Mouse (Mus musculus) heart, embryonic 12.5 days (tissue): Measurements from ENCODE around the gene Fam168a. TPM values are rescaled to one million over a fixed set of nuclear protein-coding genes. Genes with fewer than 3 reads are reported as not detected.

Source experiments
- ATAC-seq: fragments of 200-750 bp; cut with Nextera tagmentation; 2 replicates; pipeline ENCODE4 v1.8.0; 2017; ENCODE audit warnings: moderate TSS enrichment, moderate library complexity; ENCODE audit not compliant: insufficient number of reproducible peaks, low FRiP score
- H3K27ac ChIP-seq: fragments of 300-500 bp; sonication (generic); 2 replicates; pipeline ENCODE4 v1.5.1; 2016; ENCODE audit warnings: mild to moderate bottlenecking, moderate library complexity; ENCODE audit not compliant: poor library complexity, severe bottlenecking
- H3K27me3 ChIP-seq: fragments of 300-500 bp; sonication (generic); replicated peaks from 2 replicates; pipeline ENCODE4 v1.6.1; 2016; ENCODE audit warnings: mild to moderate bottlenecking, moderate library complexity
- H3K36me3 ChIP-seq: fragments of 300-500 bp; sonication (generic); 2 replicates; pipeline ENCODE4 v1.6.1; 2016; ENCODE audit warnings: mild to moderate bottlenecking, moderate library complexity
- H3K4me1 ChIP-seq: fragments of 300-500 bp; sonication (generic); replicated peaks from 2 replicates; pipeline ENCODE4 v1.6.1; 2016; ENCODE audit warnings: mild to moderate bottlenecking
- H3K4me2 ChIP-seq: fragments of 300-500 bp; sonication (generic); 2 replicates; pipeline ENCODE4 v1.6.1; 2016; ENCODE audit warnings: mild to moderate bottlenecking, moderate library complexity
- H3K4me3 ChIP-seq: fragments of 300-500 bp; sonication (generic); 2 replicates; pipeline ENCODE4 v1.5.1; 2016; ENCODE audit warnings: mild to moderate bottlenecking
- H3K9ac ChIP-seq: fragments of 300-500 bp; sonication (generic); 2 replicates; pipeline ENCODE4 v1.6.1; 2016; ENCODE audit warnings: mild to moderate bottlenecking, moderate library complexity
- H3K9me3 ChIP-seq: fragments of 300-500 bp; sonication (generic); replicated peaks from 2 replicates; pipeline ENCODE4 v1.6.1; 2016; ENCODE audit warnings: mild to moderate bottlenecking, moderate library complexity
- WGBS: fragments of 180-500 bp; shearing (Covaris S2); methylation state at CpG from one replicate; pipeline ENCODE4 v1.1.7; 2016; 5-methylcytosine and 5-hydroxymethylcytosine counted together
- polyA plus RNA-seq: library from polyadenylated mRNA; unstranded; fragments of >200 nt; fragmentation: Nextera tagmentation; extraction: Ambion mirVana; gene quantifications from 2 replicates; pipeline ENCODE4 v1.2.1, GENCODE M21; 2016

Gene Fam168a
- 31.4 and 31.6 TPM in 2 replicates for polyA plus RNA-seq

DNA sequence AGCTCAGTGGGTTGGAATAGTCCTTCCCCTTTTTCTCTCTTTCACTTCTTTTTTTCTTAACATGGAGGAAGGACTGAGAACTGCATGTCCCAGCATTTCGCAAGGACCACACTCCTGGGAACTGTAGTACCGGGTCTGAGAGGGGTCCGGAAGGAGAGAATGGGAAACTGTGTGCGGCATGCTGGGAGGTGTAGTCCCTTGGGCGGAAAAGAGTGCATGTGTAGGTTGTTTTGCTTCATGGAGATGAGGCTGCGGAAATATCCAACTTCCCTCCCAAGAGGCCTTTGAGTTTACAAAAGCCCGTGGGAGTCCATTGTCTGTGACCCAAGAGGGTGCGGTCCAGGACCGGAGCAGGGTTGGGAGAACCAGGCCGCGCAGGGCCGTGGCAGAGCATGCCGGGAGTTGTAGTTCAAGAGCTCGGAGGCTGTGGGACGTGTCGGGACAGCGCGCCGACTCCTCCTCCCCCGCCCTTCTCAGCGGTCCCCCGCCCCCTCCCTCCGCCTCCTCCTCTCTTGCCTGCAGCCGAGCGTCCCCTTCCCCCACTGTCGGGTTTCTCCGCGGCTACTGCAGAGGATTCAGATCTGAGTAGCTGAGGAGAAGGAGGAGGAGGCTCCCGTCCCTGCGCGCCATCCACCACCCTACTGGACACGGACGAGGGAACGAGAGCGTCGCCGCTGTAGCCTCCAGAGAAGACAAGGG lies at the start of gene Fam168a:
Fam168a (plus strand) TSS at position 493 of the 699 bp plus-strand sequence.
- H3K4me3 ChIP-seq, result peak within 1 kb of the TSS; percentile 89
- peak within 1 kb of the TSS; percentile 84 for H3K4me2 ChIP-seq
- peak within 1 kb of the TSS; percentile 91 for H3K9ac ChIP-seq
- no peaks in the 10 kb centered on the region for H3K27me3 ChIP-seq
- peak within 1 kb of the TSS; percentile 96 for H3K27ac ChIP-seq
- H3K4me1 ChIP-seq, result peaks cover 13% of the 10 kb centered on the region
- WGBS, result under 1% methylated on average over 35 of the region's 37 CpGs
- peak; percentile 98 for ATAC-seq
- no peaks in the 10 kb centered on the region for H3K9me3 ChIP-seq
- no peaks in the 10 kb centered on the region for H3K36me3 ChIP-seq

DNA sequence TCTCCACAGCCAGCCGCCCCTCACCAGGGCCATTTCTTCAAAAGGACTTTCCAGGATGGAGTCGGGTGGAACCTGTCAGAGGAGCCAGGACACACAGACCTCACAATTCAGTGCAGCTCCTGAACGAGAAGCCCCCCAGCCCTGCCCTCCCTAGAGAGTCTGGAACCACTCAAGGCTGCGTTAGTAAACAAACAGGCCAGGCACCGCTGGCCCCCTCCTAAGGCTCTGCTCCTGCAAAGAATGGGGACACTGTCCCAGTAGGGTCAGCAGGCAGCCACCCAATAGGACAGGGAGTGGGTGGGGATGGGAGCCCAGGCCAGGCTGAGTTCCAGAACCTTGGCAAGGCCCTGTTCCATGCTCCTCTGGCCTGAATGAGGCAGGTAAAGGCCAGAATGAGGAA lies 49.7 kb upstream of the Fam168a start:
- Histone ChIP-seq H3K27me3 (no peaks in the 10 kb centered on the region), H3K4me3 (no peak overlapping the region), H3K36me3 (no peaks in the 10 kb centered on the region), H3K9me3 (no peaks in the 10 kb centered on the region), H3K4me2 (no peak overlapping the region), H3K27ac (no peak overlapping the region), H3K9ac (no peak overlapping the region), H3K4me1 (peaks cover 9% of the 10 kb centered on the region)
- no peak for ATAC-seq
- 36% methylated on average over 5 of the region's 5 CpGs for WGBS

DNA sequence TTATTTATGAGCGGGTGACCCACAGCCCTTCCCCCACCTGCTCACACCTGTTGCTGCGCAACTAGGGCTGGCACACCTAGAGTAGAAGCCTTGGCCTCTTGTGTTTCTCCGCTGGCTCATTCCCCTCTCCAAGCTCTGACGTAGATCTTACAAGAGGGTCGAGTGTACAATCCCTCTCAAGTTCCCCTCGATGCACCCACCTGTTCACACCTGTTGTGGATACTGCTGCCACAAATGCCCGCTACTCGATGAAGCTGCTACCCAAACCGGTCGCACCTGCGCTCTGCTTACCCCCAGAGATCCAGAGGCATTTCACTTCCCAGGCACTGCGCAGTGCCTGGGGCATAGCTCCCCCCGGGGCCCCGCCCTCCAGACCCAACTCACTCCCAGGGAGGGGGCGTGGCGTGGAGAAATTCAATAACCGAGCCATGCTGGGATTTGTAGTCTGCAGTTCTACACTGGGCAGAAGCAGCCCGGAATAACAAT lies 48.3 kb upstream of the Fam168a start:
- Histone ChIP-seq H3K9ac (no peak overlapping the region), H3K4me3 (peak overlapping the region; percentile 11; the same call in 1 of the 2 replicates), H3K27ac (no peak overlapping the region), H3K4me2 (peak overlapping the region; percentile 55), H3K4me1 (peaks cover 12% of the 10 kb centered on the region), H3K36me3 (no peaks in the 10 kb centered on the region), H3K27me3 (no peaks in the 10 kb centered on the region), H3K9me3 (no peaks in the 10 kb centered on the region)
- WGBS, result 32% methylated on average over 18 of the region's 18 CpGs
- ATAC-seq, result no peak

DNA sequence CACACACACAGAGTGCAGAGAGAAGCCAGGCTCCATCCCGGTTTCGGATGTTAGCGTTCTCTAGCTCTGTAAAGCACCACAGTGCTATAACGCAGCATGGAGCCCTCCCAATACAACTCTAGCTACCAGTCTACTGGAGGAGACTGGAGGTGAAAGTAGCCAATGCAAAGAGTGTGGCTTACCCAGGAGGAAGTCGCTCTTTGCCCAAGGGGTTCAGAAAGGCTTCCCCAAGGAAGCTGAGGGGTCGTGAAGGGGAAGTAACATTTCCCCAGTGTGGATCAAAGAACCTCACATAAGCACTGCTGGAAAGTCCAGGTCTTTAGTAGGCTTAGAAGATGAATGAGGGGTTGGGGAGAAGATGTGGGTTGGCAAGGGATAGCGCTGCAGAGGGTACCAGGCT lies 45.2 kb upstream of the Fam168a start:
- Histone ChIP-seq H3K4me2 (no peak overlapping the region), H3K36me3 (no peaks in the 10 kb centered on the region), H3K4me1 (peaks cover 22% of the 10 kb centered on the region), H3K9ac (no peak overlapping the region), H3K27ac (no peak overlapping the region), H3K9me3 (no peaks in the 10 kb centered on the region), H3K4me3 (no peak overlapping the region), H3K27me3 (no peaks in the 10 kb centered on the region)
- no peak for ATAC-seq
- WGBS, result 83% methylated on average over 7 of the region's 7 CpGs

DNA sequence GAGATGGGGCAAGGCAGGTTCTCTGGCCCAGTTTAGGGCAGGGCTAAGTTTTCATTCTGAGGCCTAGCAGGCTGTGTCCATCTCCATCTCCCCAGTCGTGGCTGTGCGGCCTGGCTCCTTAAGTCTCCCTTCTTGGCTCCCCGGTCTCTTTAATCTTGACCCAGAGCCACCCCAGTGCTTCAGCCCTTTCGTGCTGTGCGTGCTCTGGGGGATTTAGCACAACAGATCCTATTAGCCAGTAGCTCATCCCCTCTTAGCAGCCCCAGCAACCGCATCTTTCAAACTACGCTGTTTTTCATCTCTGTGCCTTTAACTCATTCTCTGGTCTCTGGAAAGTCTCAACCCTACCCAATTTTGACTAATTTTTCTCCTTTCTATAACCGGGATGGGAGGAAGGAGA lies 44.2 kb upstream of the Fam168a start, which contains the start of gene Plekhb1:
Plekhb1 (minus strand) TSS at position 184 of the 400 bp plus-strand sequence.
- Histone ChIP-seq H3K27ac (no peak within 1 kb of the TSS), H3K4me2 (peak within 1 kb of the TSS; percentile 49), H3K27me3 (no peaks in the 10 kb centered on the region), H3K4me1 (peaks cover 22% of the 10 kb centered on the region), H3K4me3 (no peak within 1 kb of the TSS), H3K9me3 (no peaks in the 10 kb centered on the region), H3K36me3 (no peaks in the 10 kb centered on the region), H3K9ac (no peak within 1 kb of the TSS)
- 68% methylated on average over 8 of the region's 8 CpGs for WGBS
- ATAC-seq, result no peak

DNA sequence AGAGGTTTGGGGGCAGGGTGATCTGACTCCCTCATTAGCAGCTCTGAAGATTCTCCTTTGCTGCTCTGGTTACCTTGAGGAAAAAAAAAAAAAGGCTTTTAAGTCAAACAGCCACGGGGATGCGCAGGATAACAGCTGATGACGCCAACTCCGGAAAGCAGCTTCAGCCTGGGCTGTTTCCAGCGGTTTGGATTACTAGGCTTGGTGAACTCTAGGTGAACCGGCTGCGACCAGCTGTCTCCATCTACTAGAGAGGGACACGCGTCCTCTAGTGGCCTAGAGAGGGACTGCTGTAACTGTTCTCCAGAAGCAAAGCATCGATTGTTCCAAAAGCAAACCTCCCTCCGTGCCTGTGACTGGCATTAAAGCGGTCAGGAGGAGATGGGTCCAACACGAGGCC lies 43.2 kb upstream of the Fam168a start:
- Histone ChIP-seq H3K27ac (no peak overlapping the region), H3K9ac (no peak overlapping the region), H3K27me3 (no peaks in the 10 kb centered on the region), H3K4me1 (peaks cover 20% of the 10 kb centered on the region), H3K36me3 (no peaks in the 10 kb centered on the region), H3K4me2 (peak overlapping the region; percentile 49), H3K9me3 (no peaks in the 10 kb centered on the region), H3K4me3 (0 out of 2 replicates have a peak overlapping the region, but pooled peaks have one; percentile 3)
- peak; percentile 82; the same call in 1 of the 2 replicates for ATAC-seq
- 2% methylated on average over 13 of the region's 13 CpGs for WGBS

DNA sequence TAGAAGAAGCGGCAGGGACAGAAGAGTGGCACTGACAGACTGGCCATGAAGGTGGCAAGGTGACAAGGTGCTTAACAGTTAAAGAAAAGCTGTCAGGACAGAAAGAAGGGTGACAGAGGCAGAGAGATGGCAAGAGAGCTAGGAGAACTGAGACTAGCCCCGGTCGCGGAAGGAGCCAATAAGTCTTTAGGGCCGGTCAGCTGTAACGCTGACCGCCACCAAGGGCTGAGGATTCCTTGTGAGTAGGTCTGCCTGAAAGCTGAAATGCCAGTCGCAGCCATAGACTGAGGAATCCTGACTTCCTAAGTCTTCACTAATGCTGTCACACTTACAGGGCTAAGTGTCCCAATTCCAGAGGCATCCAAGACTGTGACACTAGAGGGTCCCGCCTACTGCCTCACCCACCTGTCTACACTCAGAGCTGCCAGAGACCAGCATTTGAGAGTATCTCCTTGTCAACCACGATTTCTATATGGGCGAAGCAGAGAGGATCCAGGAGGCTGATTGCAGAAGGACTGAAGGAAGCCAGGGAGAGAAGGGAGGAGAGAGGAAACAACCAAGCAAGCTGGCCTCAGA lies 42.6 kb upstream of the Fam168a start:
- Histone ChIP-seq H3K36me3 (no peaks in the 10 kb centered on the region), H3K9ac (no peak overlapping the region), H3K4me3 (0 out of 2 replicates have a peak overlapping the region, but pooled peaks have one; percentile 3), H3K4me2 (peak overlapping the region; percentile 49), H3K27ac (no peak overlapping the region), H3K4me1 (peaks cover 14% of the 10 kb centered on the region), H3K27me3 (no peaks in the 10 kb centered on the region), H3K9me3 (no peaks in the 10 kb centered on the region)
- WGBS, result 53% methylated on average over 11 of the region's 11 CpGs
- no peak; the same call in 1 of the 2 replicates for ATAC-seq

DNA sequence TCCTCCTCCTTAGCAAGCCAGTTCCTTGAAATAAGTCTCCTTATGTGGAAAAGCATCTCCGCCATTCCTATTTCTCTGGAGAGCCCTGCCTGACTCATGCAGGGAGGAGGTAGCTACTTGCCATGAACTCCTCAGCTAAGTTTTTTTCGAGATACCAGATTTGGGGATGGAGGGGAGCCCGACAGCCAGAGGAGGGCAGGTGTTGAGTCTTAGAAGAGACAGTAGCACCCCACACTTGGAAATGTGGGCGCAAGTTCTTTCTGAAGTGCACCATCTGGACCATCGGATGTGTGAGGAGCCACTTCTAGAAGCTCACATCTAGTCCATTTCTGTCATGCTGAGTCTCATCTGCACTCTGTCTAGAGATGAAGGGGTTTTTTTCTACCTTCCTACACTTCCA lies 35.8 kb upstream of the Fam168a start:
- Histone ChIP-seq H3K36me3 (no peaks in the 10 kb centered on the region), H3K4me3 (no peak overlapping the region), H3K27ac (no peak overlapping the region), H3K9ac (no peak overlapping the region), H3K4me1 (peaks cover 4% of the 10 kb centered on the region; the same call in 1 of the 2 replicates), H3K4me2 (no peak overlapping the region), H3K27me3 (0 out of 2 replicates have a peak, but pooled peaks cover 3% of the 10 kb centered on the region), H3K9me3 (no peaks in the 10 kb centered on the region)
- no peak for ATAC-seq
- WGBS, result 81% methylated on average over 5 of the region's 5 CpGs

DNA sequence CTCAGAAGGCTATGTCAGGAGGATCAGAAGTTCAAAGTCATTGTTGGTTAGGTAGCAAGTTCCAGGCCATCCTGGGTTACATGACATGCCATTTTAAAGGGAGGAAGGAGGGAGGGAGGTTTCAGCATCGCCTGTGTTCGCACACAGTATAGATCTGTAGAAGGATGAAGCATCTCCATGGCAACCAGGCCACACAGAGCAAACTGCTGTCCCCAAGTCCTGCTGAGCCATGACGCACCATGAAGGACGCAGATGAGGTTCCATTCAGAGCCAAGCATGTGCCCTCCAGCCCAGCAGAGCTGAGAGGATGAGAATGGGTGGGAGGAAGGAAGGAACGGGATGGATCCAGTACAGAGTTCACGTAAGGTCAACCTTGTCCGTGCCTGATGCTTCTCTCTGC lies 33.0 kb upstream of the Fam168a start:
- Histone ChIP-seq H3K9me3 (no peaks in the 10 kb centered on the region), H3K27ac (no peak overlapping the region), H3K27me3 (0 out of 2 replicates have a peak, but pooled peaks cover 3% of the 10 kb centered on the region), H3K4me1 (peaks cover 4% of the 10 kb centered on the region; the same call in 1 of the 2 replicates), H3K4me3 (no peak overlapping the region), H3K36me3 (no peaks in the 10 kb centered on the region), H3K4me2 (no peak overlapping the region), H3K9ac (no peak overlapping the region)
- no peak for ATAC-seq
- 69% methylated on average over 7 of the region's 7 CpGs for WGBS

DNA sequence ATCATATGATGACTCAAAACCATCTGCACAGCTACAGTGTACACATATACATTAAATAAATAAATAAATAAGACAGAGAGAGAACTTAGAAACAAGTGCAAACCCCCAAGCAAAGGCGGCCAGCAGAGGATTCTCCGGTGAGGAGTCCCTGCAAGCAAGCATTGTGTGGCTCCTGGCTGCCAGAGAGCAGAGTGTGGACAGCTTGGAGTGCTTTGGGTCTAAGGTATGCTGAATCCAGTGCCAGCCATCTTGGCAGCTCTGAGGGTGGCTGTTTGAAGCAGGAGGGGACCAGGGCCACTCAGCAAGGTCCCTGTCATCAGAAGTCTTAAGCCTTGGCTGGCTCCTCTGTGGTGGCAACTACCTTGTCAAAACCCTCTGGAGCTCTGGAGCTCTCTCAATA lies 31.5 kb upstream of the Fam168a start:
- Histone ChIP-seq H3K27me3 (0 out of 2 replicates have a peak, but pooled peaks cover 7% of the 10 kb centered on the region), H3K36me3 (no peaks in the 10 kb centered on the region), H3K9ac (no peak overlapping the region), H3K9me3 (no peaks in the 10 kb centered on the region), H3K4me3 (no peak overlapping the region), H3K4me2 (no peak overlapping the region), H3K27ac (no peak overlapping the region), H3K4me1 (peaks cover 4% of the 10 kb centered on the region; the same call in 1 of the 2 replicates)
- WGBS, result 58% methylated on average over 2 of the region's 2 CpGs
- ATAC-seq, result no peak

DNA sequence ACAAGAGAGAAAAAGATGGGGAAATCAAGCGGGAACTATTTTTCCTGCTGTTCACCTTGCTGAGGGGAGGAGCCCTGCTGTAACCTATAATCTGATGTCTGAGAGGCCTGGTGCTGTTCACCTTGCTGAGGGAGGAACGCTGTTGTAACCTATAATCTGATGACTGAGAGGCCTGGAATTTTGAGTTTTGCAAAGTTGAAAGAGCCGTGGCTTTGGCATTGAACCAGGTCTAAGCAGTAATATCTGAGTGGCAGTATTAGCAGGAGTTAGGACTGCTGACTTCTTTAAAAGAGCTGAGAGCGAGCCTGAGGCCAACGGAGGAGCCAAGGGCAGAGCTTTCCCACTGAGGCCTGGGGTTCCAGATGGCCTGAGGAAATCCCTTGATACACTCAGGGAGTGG lies 28.4 kb upstream of the Fam168a start:
- H3K4me3 ChIP-seq, result no peak overlapping the region
- no peak for ATAC-seq
- H3K27me3 ChIP-seq, result 0 out of 2 replicates have a peak, but pooled peaks cover 3% of the 10 kb centered on the region
- no peaks in the 10 kb centered on the region for H3K9me3 ChIP-seq
- H3K4me1 ChIP-seq, result peaks cover 4% of the 10 kb centered on the region; the same call in 1 of the 2 replicates
- H3K9ac ChIP-seq, result no peak overlapping the region
- 75% methylated on average over 5 of the region's 5 CpGs for WGBS
- H3K27ac ChIP-seq, result no peak overlapping the region
- no peak overlapping the region for H3K4me2 ChIP-seq
- H3K36me3 ChIP-seq, result no peaks in the 10 kb centered on the region
